12 mouse cellular contexts compared by ENCODE assay signal in the genomic region with DNA sequence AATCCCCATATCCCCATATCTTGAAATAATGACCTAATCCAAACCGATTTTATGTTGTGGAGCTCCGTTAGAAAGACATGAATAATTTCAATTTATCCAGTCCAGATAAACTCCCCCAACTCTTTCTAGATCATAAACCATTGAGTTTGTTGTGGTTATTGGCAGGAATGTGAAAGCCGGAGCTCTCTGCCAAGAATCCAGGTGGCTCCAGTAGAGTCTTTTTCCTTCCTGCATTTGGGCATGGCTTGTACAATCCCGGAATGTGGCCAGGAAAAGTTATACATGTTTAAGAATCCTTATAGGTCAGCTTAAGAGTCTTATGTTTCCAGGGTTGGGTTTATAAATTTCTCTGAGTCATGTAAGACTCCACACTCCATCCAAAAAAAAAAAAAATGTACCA.
"Had no signal": no experiment of that assay in that cellular context is flagged by ENCODE, and none has a peak within 500 bp of the region (broad histone marks: within the 10 kb centered on the region; RNA-seq: fewer than 3 reads in every experiment).

No protein-coding gene starts in this region.

- DNase-seq: kidney, adult 2 months; kidney, postnatal 25 days; layer of hippocampus, adult 9-11 months; liver, embryonic 13.5 days; lung, adult 2 months; lung, postnatal 14 days; lung, postnatal 4 days; midbrain, embryonic 14.5 days; right cerebral cortex, adult 18-20 months; right cerebral cortex, postnatal 14 days; right cerebral cortex, postnatal 4 days; thymus, postnatal 25 days had no signal
